Mouse (Mus musculus): ENCODE data around the gene Plxnb3. TPM values are rescaled to one million over a fixed set of nuclear protein-coding genes. Genes with fewer than 3 reads are reported as not detected.
A peak's percentile ranks its signal among the peaks of the same experiment; 100 is the strongest.

Gene Plxnb3
- polyA plus RNA-seq, 1 experiment from 2014 or later: 0.29 TPM

GRCm38 (mm10) chrX:73786364-73787224, 29.7 kb downstream of the Plxnb3 start, which contains the start of the genes Idh3g and Ssr4:
TSS of gene Idh3g (minus strand) at chrX:73786897.
TSS of gene Ssr4 (plus strand) at chrX:73787028.
- Histone ChIP-seq H3K4me3 (replicated peaks) (peak within 1 kb of the TSS; percentile 72), H3K9ac (peak within 1 kb of the TSS; percentile 74), H3K27me3 (no peaks in the 10 kb centered on the region), H3K36me3 (replicated peaks) (peaks cover 33% of the 10 kb centered on the region), H3K4me1 (replicated peaks) (peaks cover 31% of the 10 kb centered on the region), H3K9me3 (replicated peaks) (no peaks in the 10 kb centered on the region), H3K4me2 (peak within 1 kb of the TSS; percentile 76), H3K27ac (replicated peaks) (peak within 1 kb of the TSS; percentile 94)
- WGBS (ENCODE audit: insufficient replicate concordance): 14% methylated on average over 52 of the region's 52 CpGs
- peak; percentile 92 for ATAC-seq (ENCODE audit: insufficient read depth)

GRCm38 (mm10) chrX:73787225-73787558, 30.3 kb downstream of the Plxnb3 start:
- Histone ChIP-seq H3K9me3 (replicated peaks) (no peaks in the 10 kb centered on the region), H3K4me3 (replicated peaks) (peak overlapping the region; percentile 72), H3K27ac (replicated peaks) (peak overlapping the region; percentile 94), H3K36me3 (replicated peaks) (peaks cover 29% of the 10 kb centered on the region), H3K9ac (peak overlapping the region; percentile 74), H3K4me1 (replicated peaks) (peaks cover 31% of the 10 kb centered on the region), H3K27me3 (no peaks in the 10 kb centered on the region), H3K4me2 (peak overlapping the region; percentile 76)
- ATAC-seq (ENCODE audit: insufficient read depth): peak; percentile 29
- WGBS (ENCODE audit: insufficient replicate concordance): 14% methylated on average over 22 of the region's 22 CpGs

- ATAC-seq (ENCODE audit: insufficient read depth): no peak
- H3K4me3 ChIP-seq (replicated peaks): peak overlapping the region; percentile 72
These were observed 31.6 kb downstream of the Plxnb3 start for GRCm38 (mm10) chrX:73788501-73788900.

GRCm38 (mm10) chrX:73793039-73793438, 36.1 kb downstream of the Plxnb3 start:
- Histone ChIP-seq H3K4me2 (no peak overlapping the region), H3K4me1 (replicated peaks) (peaks cover 10% of the 10 kb centered on the region), H3K36me3 (replicated peaks) (peaks cover 26% of the 10 kb centered on the region), H3K9ac (no peak overlapping the region), H3K27ac (replicated peaks) (no peak overlapping the region), H3K27me3 (no peaks in the 10 kb centered on the region), H3K4me3 (replicated peaks) (no peak overlapping the region), H3K9me3 (replicated peaks) (no peaks in the 10 kb centered on the region)
- ATAC-seq (ENCODE audit: insufficient read depth): no peak

More at GRCm38 (mm10) chrX:73788501-73788900, 31.6 kb downstream of the Plxnb3 start:
- H3K4me2 ChIP-seq: peak overlapping the region; percentile 76
- peaks cover 31% of the 10 kb centered on the region for H3K4me1 ChIP-seq (replicated peaks)
- WGBS (ENCODE audit: insufficient replicate concordance): 76% methylated on average over 1 of the region's 1 CpGs
- H3K27me3 ChIP-seq: no peaks in the 10 kb centered on the region
- peaks cover 26% of the 10 kb centered on the region for H3K36me3 ChIP-seq (replicated peaks)
- H3K27ac ChIP-seq (replicated peaks): no peak overlapping the region
- H3K9me3 ChIP-seq (replicated peaks): no peaks in the 10 kb centered on the region
- 0 out of 2 replicates have a peak overlapping the region, but pooled peaks have one; percentile 74 for H3K9ac ChIP-seq

- Histone ChIP-seq H3K27ac (replicated peaks) (no peak overlapping the region), H3K4me2 (no peak overlapping the region), H3K9ac (no peak overlapping the region), H3K9me3 (replicated peaks) (no peaks in the 10 kb centered on the region), H3K36me3 (replicated peaks) (peaks cover 26% of the 10 kb centered on the region), H3K27me3 (no peaks in the 10 kb centered on the region), H3K4me3 (replicated peaks) (no peak overlapping the region), H3K4me1 (replicated peaks) (peaks cover 6% of the 10 kb centered on the region)
- 25% methylated on average over 1 of the region's 1 CpGs for WGBS (ENCODE audit: insufficient replicate concordance)
- ATAC-seq (ENCODE audit: insufficient read depth): no peak
These were observed 36.6 kb downstream of the Plxnb3 start for GRCm38 (mm10) chrX:73793505-73793904.

GRCm38 (mm10) chrX:73797511-73797910, 40.6 kb downstream of the Plxnb3 start:
- no peak for ATAC-seq (ENCODE audit: insufficient read depth)
- WGBS (ENCODE audit: insufficient replicate concordance): 65% methylated on average over 2 of the region's 2 CpGs

GRCm38 (mm10) chrX:73798502-73798901, 41.6 kb downstream of the Plxnb3 start:
- H3K27ac ChIP-seq (replicated peaks): no peak overlapping the region
- H3K9me3 ChIP-seq (replicated peaks): no peaks in the 10 kb centered on the region
- H3K4me3 ChIP-seq (replicated peaks): no peak overlapping the region
- H3K4me1 ChIP-seq (replicated peaks): no peaks in the 10 kb centered on the region
- no peak overlapping the region for H3K4me2 ChIP-seq
- peaks cover 5% of the 10 kb centered on the region for H3K27me3 ChIP-seq
- 22% methylated on average over 9 of the region's 9 CpGs for WGBS (ENCODE audit: insufficient replicate concordance)
- no peak overlapping the region for H3K9ac ChIP-seq
- ATAC-seq (ENCODE audit: insufficient read depth): peak; percentile 51; the same call in 1 of the 2 replicates
- no peaks in the 10 kb centered on the region for H3K36me3 ChIP-seq (replicated peaks)

More at GRCm38 (mm10) chrX:73797511-73797910, 40.6 kb downstream of the Plxnb3 start:
- Histone ChIP-seq H3K9ac (no peak overlapping the region), H3K27ac (replicated peaks) (no peak overlapping the region), H3K4me2 (no peak overlapping the region), H3K27me3 (peaks cover 5% of the 10 kb centered on the region), H3K36me3 (replicated peaks) (no peaks in the 10 kb centered on the region), H3K9me3 (replicated peaks) (no peaks in the 10 kb centered on the region), H3K4me1 (replicated peaks) (no peaks in the 10 kb centered on the region), H3K4me3 (replicated peaks) (no peak overlapping the region)

GRCm38 (mm10) chrX:73805814-73806213, 48.9 kb downstream of the Plxnb3 start:
- H3K4me1 ChIP-seq (replicated peaks): no peaks in the 10 kb centered on the region
- H3K4me3 ChIP-seq (replicated peaks): no peak overlapping the region
- H3K9me3 ChIP-seq (replicated peaks): no peaks in the 10 kb centered on the region
- H3K27ac ChIP-seq (replicated peaks): no peak overlapping the region
- H3K9ac ChIP-seq: no peak overlapping the region
- ATAC-seq (ENCODE audit: insufficient read depth): no peak
- no peaks in the 10 kb centered on the region for H3K36me3 ChIP-seq (replicated peaks)
- H3K4me2 ChIP-seq: no peak overlapping the region
- 40% methylated on average over 1 of the region's 1 CpGs for WGBS (ENCODE audit: insufficient replicate concordance)
- H3K27me3 ChIP-seq: no peaks in the 10 kb centered on the region

- no peaks in the 10 kb centered on the region for H3K36me3 ChIP-seq (replicated peaks)
These were observed 58.2 kb downstream of the Plxnb3 start for GRCm38 (mm10) chrX:73815072-73815471.

GRCm38 (mm10) chrX:73816596-73817314, 59.9 kb downstream of the Plxnb3 start:
- Histone ChIP-seq H3K4me1 (replicated peaks) (no peaks in the 10 kb centered on the region), H3K9ac (no peak overlapping the region), H3K36me3 (replicated peaks) (no peaks in the 10 kb centered on the region), H3K27me3 (peaks cover 20% of the 10 kb centered on the region), H3K4me3 (replicated peaks) (no peak overlapping the region), H3K27ac (replicated peaks) (no peak overlapping the region), H3K4me2 (no peak overlapping the region), H3K9me3 (replicated peaks) (no peaks in the 10 kb centered on the region)
- 16% methylated on average over 3 of the region's 3 CpGs for WGBS (ENCODE audit: insufficient replicate concordance)
- ATAC-seq (ENCODE audit: insufficient read depth): no peak

More at GRCm38 (mm10) chrX:73815072-73815471, 58.2 kb downstream of the Plxnb3 start:
- Histone ChIP-seq H3K4me3 (replicated peaks) (no peak overlapping the region), H3K4me1 (replicated peaks) (no peaks in the 10 kb centered on the region), H3K27me3 (peaks cover 18% of the 10 kb centered on the region), H3K27ac (replicated peaks) (no peak overlapping the region), H3K9ac (no peak overlapping the region), H3K4me2 (no peak overlapping the region), H3K9me3 (replicated peaks) (no peaks in the 10 kb centered on the region)
- no peak for ATAC-seq (ENCODE audit: insufficient read depth)
- 12% methylated on average over 14 of the region's 14 CpGs for WGBS (ENCODE audit: insufficient replicate concordance)

Measured in liver, embryonic 15.5 days (tissue).